Mouse (Mus musculus): ENCODE measurements at regions not wholly inside any gene's neighbourhood (a gene's known extent, or its start where the extent isn't known, plus 50 kb on each side); places are given as distances from the start of the nearest gene placed in this dataset.

DNA sequence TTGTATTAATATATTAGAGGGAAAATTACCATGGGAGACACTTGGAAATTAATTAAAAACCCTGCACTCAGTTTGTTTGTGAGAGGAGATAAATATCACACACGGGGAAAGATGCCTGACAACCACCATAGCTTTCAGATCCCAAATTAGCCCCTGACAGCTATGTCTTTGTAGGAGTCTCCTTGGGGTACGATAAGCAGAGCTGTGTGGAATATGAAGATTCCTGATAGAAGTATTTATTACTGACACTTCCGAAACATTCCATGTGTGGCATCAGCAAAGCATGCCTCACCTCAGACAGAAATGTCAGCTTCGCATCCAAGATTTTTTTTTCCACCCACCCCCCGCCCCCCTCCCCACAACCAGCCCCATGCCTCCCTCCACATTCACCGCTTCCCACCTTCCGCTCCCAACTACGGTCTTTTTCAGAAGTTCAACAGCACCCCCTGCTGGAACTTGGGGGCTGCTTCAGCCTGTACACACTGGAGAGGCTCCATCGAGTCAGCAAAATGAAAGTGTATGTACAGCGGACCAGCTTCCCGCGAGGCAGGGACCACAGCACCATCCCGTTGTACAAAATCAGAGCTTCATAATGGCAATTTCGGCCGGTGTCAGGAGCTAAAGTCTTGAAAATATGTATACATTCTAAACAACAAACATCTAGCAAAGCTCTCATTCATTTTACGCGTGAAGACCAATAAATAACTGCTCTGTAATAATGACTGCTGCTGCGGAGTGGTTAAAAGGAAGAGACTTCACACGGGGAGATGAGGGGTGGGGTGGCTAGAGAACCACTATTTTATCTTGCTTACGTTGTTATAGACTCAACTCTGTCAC lies 66.7 kb downstream of the Rwdd3 start:
- peak overlapping the region; percentile 35 for H3K4me3 ChIP-seq
- peak; percentile 79 for TF ChIP-seq CTCF (IDR thresholded peaks at IDR 0.05)
- H3K27ac ChIP-seq = peak overlapping the region; percentile 49
- intact Hi-C loops (cut with DNase I) = loop anchor here (5.0 to 10.0 kb wide), 9 partner anchors 217 to 1610 kb away; no protein-coding TSS in a partner anchor
- DNase-seq (ENCODE audit: extremely low spot score in 1 of 2, low spot score in 2 of 2) = peak; percentile 81 to 85

DNA sequence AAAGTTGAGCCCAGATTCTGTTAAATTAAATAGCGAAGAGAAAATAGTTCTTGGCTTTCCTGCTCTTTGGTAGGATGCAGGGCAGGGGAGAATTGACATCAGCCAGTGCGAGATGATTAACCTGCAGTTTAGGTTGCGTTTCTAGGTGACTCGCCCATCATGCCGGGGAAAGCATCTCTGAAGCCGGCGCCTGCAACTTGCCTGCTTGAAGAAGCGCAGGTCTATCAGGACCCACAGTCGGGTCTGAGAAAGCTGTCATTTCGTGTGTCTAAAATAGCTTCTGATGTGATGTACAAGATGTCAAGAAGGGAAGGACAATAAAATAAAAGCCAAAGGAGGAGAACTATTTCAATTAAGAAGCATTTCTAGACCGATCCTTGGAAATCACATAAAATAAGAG lies 68.6 kb downstream of the Rwdd3 start:
- Histone ChIP-seq H3K4me3 (peak overlapping the region; percentile 20; the same call in 1 of the 2 replicates), H3K27ac (peak overlapping the region; percentile 76)
- TF ChIP-seq CTCF (IDR thresholded peaks at IDR 0.05) = no peak
- intact Hi-C loops (cut with DNase I) = loop anchor here (5.0 to 10.0 kb wide), 8 partner anchors 216 to 1608 kb away; no protein-coding TSS in a partner anchor
- peak in 1 of 2 experiments; percentile 21 for DNase-seq (ENCODE audit: extremely low spot score in 1 of 2, low spot score in 2 of 2)

DNA sequence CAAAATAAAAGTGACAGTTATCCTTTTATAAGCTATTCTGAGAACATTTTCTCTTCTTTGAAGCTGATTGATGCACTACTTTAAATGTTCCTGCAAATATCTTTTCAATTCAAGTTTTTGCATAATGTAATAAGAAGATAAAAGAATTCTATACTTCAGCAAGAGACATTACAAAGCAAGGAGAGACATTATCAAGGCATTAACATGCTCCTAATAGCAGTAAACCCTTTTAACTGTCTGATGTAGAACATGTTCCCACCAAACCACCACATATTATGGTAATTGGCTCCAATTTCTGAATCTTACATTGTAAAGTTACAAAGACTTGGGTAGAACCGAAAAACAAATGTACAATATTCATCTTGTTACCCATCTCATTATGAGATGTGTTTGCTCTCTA lies 69.4 kb downstream of the Rwdd3 start:
- TF ChIP-seq CTCF (IDR thresholded peaks at IDR 0.05) = no peak
- H3K27ac ChIP-seq = peak overlapping the region; percentile 76
- no peak for DNase-seq (ENCODE audit: extremely low spot score in 1 of 2, low spot score in 2 of 2)
- intact Hi-C loops (cut with DNase I) = loop anchor here (5.0 to 10.0 kb wide), 8 partner anchors 215 to 1607 kb away; no protein-coding TSS in a partner anchor
- no peak overlapping the region for H3K4me3 ChIP-seq

DNA sequence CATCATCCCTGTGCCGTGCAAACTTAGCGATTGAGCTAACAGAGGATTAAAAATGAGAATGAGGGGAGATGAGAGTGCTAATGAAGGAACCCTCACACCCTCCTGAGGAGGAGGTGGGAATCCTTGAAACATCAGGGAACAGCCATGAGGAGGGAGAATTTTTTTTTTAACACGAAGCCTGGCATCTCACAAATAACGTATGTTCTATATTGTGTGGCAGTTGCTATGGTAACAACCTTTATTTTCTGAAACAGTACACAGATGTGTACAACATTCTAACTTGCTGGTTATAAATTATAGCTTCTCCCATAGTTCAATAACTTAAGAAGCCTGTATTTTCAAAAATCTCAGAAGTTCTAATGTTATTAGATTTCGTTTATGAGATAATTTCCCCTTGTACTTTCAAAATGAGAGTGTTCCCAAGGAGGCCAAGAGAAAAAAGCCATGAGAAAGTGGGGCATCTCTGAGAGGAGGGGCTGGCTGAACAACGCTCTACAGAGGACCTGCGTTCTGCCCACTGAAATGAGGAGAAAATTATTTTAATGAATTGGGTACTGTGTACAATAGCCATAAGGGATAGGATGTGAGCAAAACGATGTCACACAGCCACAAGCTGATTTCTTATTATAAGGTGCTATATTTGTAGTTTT lies 71.2 kb downstream of the Rwdd3 start:
- no peak for DNase-seq (ENCODE audit: extremely low spot score in 1 of 2, low spot score in 2 of 2)
- TF ChIP-seq CTCF (IDR thresholded peaks at IDR 0.05) = no peak
- Histone ChIP-seq H3K4me3 (no peak overlapping the region), H3K27ac (peak overlapping the region; percentile 46; the same call in 1 of the 2 replicates)
- intact Hi-C loops (cut with DNase I) = loop anchor here (5.0 to 10.0 kb wide), 8 partner anchors 213 to 1606 kb away; no protein-coding TSS in a partner anchor

DNA sequence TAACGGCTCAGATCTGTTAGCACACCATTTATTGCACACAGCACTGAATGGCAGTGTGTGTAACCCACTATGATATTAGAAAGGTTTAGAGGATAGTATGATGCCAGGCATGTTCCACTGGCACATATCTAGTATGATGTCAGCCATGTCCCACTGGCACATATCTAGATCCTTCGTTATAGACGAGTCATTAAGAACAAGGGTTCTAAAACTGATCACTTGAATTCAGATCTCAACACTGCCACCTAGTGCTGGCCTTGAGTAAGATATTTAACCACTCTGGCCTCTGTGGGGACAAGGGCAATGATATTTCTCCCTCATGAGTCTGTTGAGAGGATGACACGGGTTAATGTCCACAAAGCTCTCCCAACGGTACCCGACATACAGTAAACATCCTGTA lies 78.0 kb downstream of the Rwdd3 start:
- no peak overlapping the region for H3K4me3 ChIP-seq
- DNase-seq (ENCODE audit: extremely low spot score in 1 of 2, low spot score in 2 of 2) = peak; percentile 41 to 47
- TF ChIP-seq CTCF (IDR thresholded peaks at IDR 0.05) = peak; percentile 67
- intact Hi-C loops (cut with DNase I) = no loop called here
- H3K27ac ChIP-seq = no peak overlapping the region

DNA sequence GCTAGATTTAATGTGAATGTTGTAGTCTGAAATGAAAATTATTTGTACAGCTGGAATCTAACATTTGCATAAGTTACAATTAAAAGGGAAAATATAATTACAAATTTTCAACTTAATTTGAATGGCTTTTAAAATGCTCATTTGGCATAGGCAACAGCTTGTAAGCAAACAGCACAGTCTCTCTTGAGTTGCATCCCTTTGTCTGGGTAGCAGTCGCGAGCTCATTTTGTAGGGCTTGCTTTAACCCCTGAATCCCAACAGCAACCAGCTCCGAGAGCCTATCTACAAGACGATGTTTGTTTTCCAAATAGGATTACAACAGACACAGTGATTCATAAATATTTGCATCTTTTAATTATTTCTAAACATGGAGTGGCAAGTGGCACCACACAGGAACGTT lies 82.8 kb downstream of the Rwdd3 start:
- no peak for DNase-seq (ENCODE audit: extremely low spot score in 1 of 2, low spot score in 2 of 2)
- Histone ChIP-seq H3K4me3 (no peak overlapping the region), H3K27ac (no peak overlapping the region)
- intact Hi-C loops (cut with DNase I) = no loop called here
- TF ChIP-seq CTCF (IDR thresholded peaks at IDR 0.05) = no peak

DNA sequence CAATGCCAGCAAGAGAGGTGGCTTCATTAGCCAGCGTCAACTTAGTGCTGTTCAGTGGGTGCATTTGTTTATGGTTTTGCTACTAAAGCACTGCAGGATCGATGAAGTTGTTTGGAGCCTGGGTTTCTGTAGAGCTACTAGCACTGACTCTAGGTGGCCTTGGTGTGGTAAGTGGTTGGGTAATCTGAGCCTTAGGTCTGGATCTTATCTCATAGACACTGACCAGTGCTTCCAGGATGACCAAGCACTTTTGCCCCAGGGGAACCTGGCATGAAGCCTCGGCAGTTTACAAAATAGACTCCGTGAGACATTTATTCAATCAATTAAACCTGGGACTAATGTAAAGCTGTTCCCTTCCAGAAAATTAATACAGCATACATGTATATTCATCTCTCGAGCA lies 102.8 kb downstream of the Rwdd3 start:
- TF ChIP-seq CTCF (IDR thresholded peaks at IDR 0.05) = no peak
- DNase-seq (ENCODE audit: extremely low spot score in 1 of 2, low spot score in 2 of 2) = no peak
- H3K4me3 ChIP-seq = no peak overlapping the region
- no peak overlapping the region for H3K27ac ChIP-seq
- intact Hi-C loops (cut with DNase I) = no loop called here

DNA sequence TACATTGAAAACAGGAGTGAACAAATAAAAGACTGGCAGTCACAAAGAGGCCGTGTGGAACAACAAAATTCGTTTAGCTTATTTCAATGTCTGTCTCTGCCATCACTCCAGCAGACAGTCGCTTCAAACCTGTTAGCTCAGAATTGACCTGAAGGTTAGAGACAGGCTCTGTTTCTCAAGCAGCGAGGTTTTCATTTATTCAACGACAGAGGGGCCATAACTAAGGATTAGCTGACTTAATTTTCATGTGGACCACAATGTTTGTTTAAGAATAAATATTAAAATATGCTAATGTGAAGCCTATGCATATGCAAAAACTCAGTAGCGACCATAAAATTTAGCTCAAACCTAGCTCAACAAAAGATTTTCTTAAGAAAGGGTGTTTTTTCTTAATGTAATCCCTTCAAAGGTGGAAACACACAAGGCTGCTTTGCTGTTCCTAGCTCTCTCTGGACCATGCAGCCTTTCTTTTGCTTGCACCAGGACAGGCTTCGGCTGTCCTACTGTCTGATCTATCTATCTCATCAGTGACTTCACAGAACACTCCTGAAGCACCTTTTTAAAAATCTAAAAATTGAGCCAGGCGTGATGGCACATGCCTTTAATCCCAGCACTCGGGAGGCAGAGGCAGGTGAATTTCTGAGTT lies 135.5 kb downstream of the Rwdd3 start:
- intact Hi-C loops (cut with DNase I) = no loop called here
- H3K27ac ChIP-seq = no peak overlapping the region
- no peak for TF ChIP-seq CTCF (IDR thresholded peaks at IDR 0.05)
- H3K4me3 ChIP-seq = no peak overlapping the region
- no peak for DNase-seq (ENCODE audit: extremely low spot score in 1 of 2, low spot score in 2 of 2)

DNA sequence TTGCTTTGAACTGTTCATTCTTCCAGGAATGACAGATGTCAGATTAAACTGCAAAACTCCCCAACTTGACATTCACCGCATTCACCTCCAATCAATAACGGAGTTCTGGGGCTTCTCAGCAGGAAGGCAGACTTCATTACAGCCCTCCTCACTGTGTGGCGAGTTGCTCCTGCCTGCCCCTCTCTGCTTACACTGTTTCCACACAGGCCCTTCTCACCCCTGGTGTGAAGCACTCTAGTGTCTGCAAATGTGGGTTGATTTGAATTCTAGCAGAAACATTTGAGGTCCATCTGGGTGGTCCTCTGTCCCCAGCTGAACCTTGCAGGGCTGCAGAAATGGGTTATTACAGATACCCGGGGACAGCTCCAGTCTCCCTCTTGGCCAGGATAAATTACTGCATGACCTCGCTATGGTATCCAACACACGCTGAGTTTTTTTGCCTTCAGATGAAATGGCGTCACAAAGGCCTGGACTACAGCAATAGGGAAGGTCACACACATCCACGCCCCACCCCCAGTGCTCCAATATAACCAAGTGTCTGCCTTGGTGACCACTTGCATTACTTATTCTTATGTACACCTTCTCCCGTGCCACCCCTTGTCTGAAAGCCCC lies 145.8 kb downstream of the Rwdd3 start:
- intact Hi-C loops (cut with DNase I) = no loop called here
- no peak for DNase-seq (ENCODE audit: extremely low spot score in 1 of 2, low spot score in 2 of 2)
- no peak overlapping the region for H3K27ac ChIP-seq
- TF ChIP-seq CTCF (IDR thresholded peaks at IDR 0.05) = no peak
- no peak overlapping the region for H3K4me3 ChIP-seq

DNA sequence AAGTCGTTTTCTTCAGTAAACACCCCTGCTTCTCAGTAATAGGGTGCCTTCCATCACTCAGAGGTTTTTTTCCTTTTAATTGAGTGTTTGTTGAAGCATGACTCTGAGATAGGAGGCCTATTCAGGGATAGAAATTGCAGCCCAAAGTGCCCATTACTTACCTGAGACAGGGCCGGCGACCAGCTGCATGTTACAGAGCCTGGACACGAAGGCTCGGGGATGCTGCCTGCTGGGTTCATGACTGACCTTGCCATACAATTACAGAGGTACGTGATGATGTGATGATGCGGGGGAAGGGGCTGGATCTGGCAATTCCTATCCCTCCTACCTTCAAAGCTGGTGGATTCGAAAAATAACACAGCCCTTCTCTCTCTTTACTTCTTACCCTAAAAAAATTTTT lies 146.7 kb downstream of the Rwdd3 start:
- no peak for DNase-seq (ENCODE audit: extremely low spot score in 1 of 2, low spot score in 2 of 2)
- Histone ChIP-seq H3K4me3 (no peak overlapping the region), H3K27ac (no peak overlapping the region)
- no peak for TF ChIP-seq CTCF (IDR thresholded peaks at IDR 0.05)
- intact Hi-C loops (cut with DNase I) = no loop called here

DNA sequence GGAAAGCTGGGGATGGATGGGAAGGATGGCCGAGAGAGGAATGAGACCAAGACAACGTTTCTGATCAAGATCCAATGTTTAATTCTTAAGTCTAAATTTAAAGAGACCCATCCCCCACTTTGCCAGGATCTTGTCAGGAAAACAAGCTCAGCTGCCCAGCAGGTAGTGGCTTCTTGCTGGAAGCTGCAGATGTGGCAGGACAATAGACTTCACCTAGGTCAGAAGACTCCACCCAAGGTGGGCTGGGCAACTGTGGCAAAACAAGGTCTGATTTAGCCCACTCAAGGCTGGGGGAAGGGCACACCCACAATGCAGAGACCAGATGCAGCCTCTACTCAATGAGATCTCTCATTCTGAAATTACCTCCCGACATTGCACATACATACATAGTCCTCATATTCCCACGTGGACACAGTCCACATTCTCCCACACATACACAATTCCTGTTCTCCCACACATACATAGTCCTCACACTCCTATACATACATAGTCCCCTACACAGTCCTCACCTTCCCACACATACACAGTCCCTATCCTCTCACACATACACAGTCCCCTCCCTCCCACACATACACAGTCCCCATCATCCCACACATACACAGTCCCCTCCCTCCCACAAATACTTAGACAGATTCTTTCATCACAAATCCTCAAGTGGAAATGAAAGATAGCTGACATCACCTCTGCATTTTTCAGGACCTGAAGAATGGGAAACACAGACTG lies 150.2 kb downstream of the Rwdd3 start:
- DNase-seq (ENCODE audit: extremely low spot score in 1 of 2, low spot score in 2 of 2) = no peak
- no peak overlapping the region for H3K27ac ChIP-seq
- no peak for TF ChIP-seq CTCF (IDR thresholded peaks at IDR 0.05)
- H3K4me3 ChIP-seq = no peak overlapping the region
- intact Hi-C loops (cut with DNase I) = no loop called here
